Mouse (Mus musculus) frontal cortex, postnatal 14 days (tissue): ENCODE data around the gene Tiam1.

ENCODE experiments used
- DNase-seq, 2 experiments: peaks; one replicate each; pipeline ENCODE4 v3.0.0; 2022; ENCODE audit warnings: low spot score in 2 of 2

The Tiam1 gene

GRCm38 (mm10) chr16:90051051-90051450 lies 92.5 kb downstream of the Tiam1 start:
- no peak for DNase-seq

- DNase-seq: no peak
These were observed 95.7 kb downstream of the Tiam1 start for GRCm38 (mm10) chr16:90047841-90048240.

- no peak for DNase-seq
These were observed 96.9 kb downstream of the Tiam1 start for GRCm38 (mm10) chr16:90046494-90047158.

- DNase-seq: no peak
These were observed 98.0 kb downstream of the Tiam1 start for GRCm38 (mm10) chr16:90045611-90046010.

- no peak for DNase-seq
These were observed 99.4 kb downstream of the Tiam1 start for GRCm38 (mm10) chr16:90044004-90044754.

GRCm38 (mm10) chr16:90042874-90043273 lies 100.7 kb downstream of the Tiam1 start:
- no peak for DNase-seq

- DNase-seq: no peak
These were observed 101.2 kb downstream of the Tiam1 start for GRCm38 (mm10) chr16:90042386-90042785.

GRCm38 (mm10) chr16:90040771-90041364 lies 102.7 kb downstream of the Tiam1 start:
- peak in 1 of 2 experiments; percentile 65 for DNase-seq

- DNase-seq: no peak
These were observed 107.9 kb downstream of the Tiam1 start for GRCm38 (mm10) chr16:90035595-90036110.

- DNase-seq: no peak
These were observed 113.2 kb downstream of the Tiam1 start for GRCm38 (mm10) chr16:90030355-90030754.

GRCm38 (mm10) chr16:90027886-90028285 lies 115.7 kb downstream of the Tiam1 start:
- DNase-seq: no peak

GRCm38 (mm10) chr16:90025526-90026172 lies 117.9 kb downstream of the Tiam1 start:
- DNase-seq: no peak

- DNase-seq: no peak
These were observed 119.9 kb downstream of the Tiam1 start for GRCm38 (mm10) chr16:90023665-90024010.

- DNase-seq: no peak
These were observed 120.5 kb downstream of the Tiam1 start for GRCm38 (mm10) chr16:90022932-90023664.

- no peak for DNase-seq
These were observed 127.5 kb downstream of the Tiam1 start for GRCm38 (mm10) chr16:90016046-90016445.

- DNase-seq: no peak
These were observed 129.0 kb downstream of the Tiam1 start for GRCm38 (mm10) chr16:90014596-90014995.

- no peak for DNase-seq
These were observed 131.9 kb downstream of the Tiam1 start for GRCm38 (mm10) chr16:90011521-90012181.

GRCm38 (mm10) chr16:90008504-90008903 lies 135.1 kb downstream of the Tiam1 start:
- no peak for DNase-seq

- DNase-seq: no peak
These were observed 136.1 kb downstream of the Tiam1 start for GRCm38 (mm10) chr16:90007391-90007977.

GRCm38 (mm10) chr16:90003556-90003955 lies 140.0 kb downstream of the Tiam1 start:
- no peak for DNase-seq

- DNase-seq: no peak
These were observed 148.4 kb downstream of the Tiam1 start for GRCm38 (mm10) chr16:89995155-89995554.
